Mouse (Mus musculus) frontal cortex, postnatal 36 days (tissue): ENCODE measurements around the gene Wnt4.
A peak's percentile ranks its signal among the peaks of the same experiment; 100 is the strongest.

Source experiments
- DNase-seq, 2 experiments: peaks; one replicate each; pipeline ENCODE4 v3.0.0; 2022; ENCODE audit warnings: low spot score in 2 of 2

Gene Wnt4

GRCm38 (mm10) chr4:137277166-137277513 is at the start of gene Wnt4:
Wnt4 (plus strand) TSS chr4:137277489.
- DNase-seq: no peak

- no peak for DNase-seq
These were observed 48.6 kb upstream of the Wnt4 start for GRCm38 (mm10) chr4:137228566-137229115.

GRCm38 (mm10) chr4:137231494-137232470 is 45.5 kb upstream of the Wnt4 start:
- no peak for DNase-seq

- no peak for DNase-seq
These were observed 43.7 kb upstream of the Wnt4 start for GRCm38 (mm10) chr4:137233632-137234031.

GRCm38 (mm10) chr4:137234444-137234843 is 42.8 kb upstream of the Wnt4 start:
- DNase-seq: no peak

- DNase-seq: peak; percentile 31 to 32
These were observed 41.9 kb upstream of the Wnt4 start for GRCm38 (mm10) chr4:137235368-137235767.

GRCm38 (mm10) chr4:137244883-137245282 is 32.4 kb upstream of the Wnt4 start:
- no peak for DNase-seq

- no peak for DNase-seq
These were observed 27.0 kb upstream of the Wnt4 start for GRCm38 (mm10) chr4:137250333-137250732.

GRCm38 (mm10) chr4:137250849-137251248 is 26.4 kb upstream of the Wnt4 start:
- peak; percentile 44 to 47 for DNase-seq

- DNase-seq: no peak
These were observed 23.7 kb upstream of the Wnt4 start for GRCm38 (mm10) chr4:137253601-137254000.

- DNase-seq: no peak
These were observed 22.9 kb upstream of the Wnt4 start for GRCm38 (mm10) chr4:137254206-137254976.

GRCm38 (mm10) chr4:137255568-137255967 is 21.7 kb upstream of the Wnt4 start:
- no peak for DNase-seq

- DNase-seq: no peak
These were observed 15.5 kb upstream of the Wnt4 start for GRCm38 (mm10) chr4:137261826-137262225.

- DNase-seq: no peak
These were observed 13.2 kb upstream of the Wnt4 start for GRCm38 (mm10) chr4:137264066-137264465.

- no peak for DNase-seq
These were observed 12.2 kb upstream of the Wnt4 start for GRCm38 (mm10) chr4:137265116-137265515.

- no peak for DNase-seq
These were observed 8.7 kb upstream of the Wnt4 start for GRCm38 (mm10) chr4:137268541-137268940.

- DNase-seq: no peak
These were observed 5.4 kb upstream of the Wnt4 start for GRCm38 (mm10) chr4:137271856-137272255.

GRCm38 (mm10) chr4:137274304-137274703 is 3.0 kb upstream of the Wnt4 start:
- no peak for DNase-seq

GRCm38 (mm10) chr4:137276443-137277165 is 685 bp upstream of the Wnt4 start:
- peak in 1 of 2 experiments; percentile 33 for DNase-seq

GRCm38 (mm10) chr4:137277600-137278143 is 383 bp downstream of the Wnt4 start:
- DNase-seq: no peak
